Mouse (Mus musculus): ENCODE measurements around the gene Myo16. TPM values are rescaled to one million over a fixed set of nuclear protein-coding genes. Genes with fewer than 3 reads are reported as not detected.

Myo16 gene
- polyA plus RNA-seq, 2 experiments = 0.55 to 0.98 TPM

DNA sequence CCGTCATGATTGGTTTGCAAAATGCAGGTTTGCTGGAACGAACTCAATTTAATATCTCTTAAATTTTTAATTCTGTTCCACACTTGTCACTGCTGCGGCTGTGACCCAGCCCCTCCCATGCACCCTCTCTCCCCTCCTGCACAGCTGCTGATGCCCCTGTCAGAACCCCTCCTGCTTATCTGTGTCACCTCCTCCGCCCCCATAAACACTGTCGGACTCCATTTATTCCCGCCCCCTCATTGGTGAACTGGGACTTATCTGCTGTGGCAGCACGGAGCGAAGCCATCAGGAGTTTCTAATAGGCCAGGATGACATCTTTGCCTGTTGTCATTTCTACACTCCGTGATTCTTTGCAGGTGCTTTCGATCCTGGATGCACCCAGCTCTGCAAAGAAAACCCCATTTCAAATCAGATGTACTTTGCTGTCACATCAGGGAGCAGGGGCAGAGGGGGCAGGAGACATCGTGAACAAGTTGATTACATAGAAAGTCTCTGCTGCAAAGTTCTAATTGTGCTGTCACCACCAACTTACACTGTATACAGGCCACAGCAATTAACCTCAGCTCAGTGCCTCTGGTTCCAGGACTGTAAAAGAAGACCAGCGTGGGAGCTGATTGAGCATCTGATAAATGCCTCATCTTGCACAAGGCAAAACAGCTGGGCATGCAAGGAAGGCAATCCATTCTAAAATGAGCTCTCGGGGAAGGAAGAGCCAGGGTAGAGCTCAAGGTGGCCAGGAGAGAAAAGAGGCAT lies 210.1 kb downstream of the Myo16 start:
- DNase-seq (ENCODE audit: low spot score) = no peak
- Histone ChIP-seq H3K27ac (replicated peaks; ENCODE audit: low read depth, low read length) (no peak overlapping the region), H3K36me3 (ENCODE audit: control insufficient read depth, insufficient read depth, low read length) (no peaks in the 10 kb centered on the region), H3K4me3 (replicated peaks; ENCODE audit: low read length) (no peak overlapping the region), H3K9ac (ENCODE audit: low read depth, low read length, severe bottlenecking) (no peak overlapping the region), H3K4me1 (ENCODE audit: control insufficient read depth, insufficient read depth, low read length) (no peaks in the 10 kb centered on the region), H3K27me3 (ENCODE audit: control insufficient read depth, insufficient read depth, low read length) (no peaks in the 10 kb centered on the region), H3K9me3 (ENCODE audit: control insufficient read depth, low read length) (no peaks in the 10 kb centered on the region), H3K4me2 (replicated peaks; ENCODE audit: low read depth, low read length, severe bottlenecking) (no peak overlapping the region)
- no peak for ATAC-seq (ENCODE audit: low FRiP score, low read depth)
- no peak for TF ChIP-seq POLR2A (IDR thresholded peaks at IDR 0.05; ENCODE audit: borderline replicate concordance, extremely low read depth, insufficient read depth, insufficient read length)
- WGBS = 40% methylated on average over 13 of the region's 13 CpGs

DNA sequence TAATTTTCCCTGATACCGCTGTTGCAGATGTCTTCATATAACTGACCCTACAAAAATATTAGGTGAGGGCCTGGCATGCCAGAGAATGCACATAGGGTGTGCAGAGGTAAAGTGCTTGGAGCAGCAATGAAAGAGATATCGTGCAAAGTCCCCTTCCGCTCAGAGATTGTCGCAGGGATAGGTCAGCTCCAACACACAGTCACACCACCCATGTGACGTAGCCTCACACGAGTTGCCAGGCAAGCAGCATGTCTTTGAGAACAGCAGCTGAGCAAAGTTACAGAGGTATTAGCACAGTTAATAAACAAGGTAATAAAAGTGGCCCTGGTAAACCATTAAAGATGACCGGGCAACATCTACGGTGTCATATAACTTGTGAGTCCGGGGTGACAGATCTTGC lies 212.4 kb downstream of the Myo16 start:
- Histone ChIP-seq H3K9me3 (ENCODE audit: control insufficient read depth, low read length) (no peaks in the 10 kb centered on the region), H3K4me1 (ENCODE audit: control insufficient read depth, insufficient read depth, low read length) (no peaks in the 10 kb centered on the region), H3K4me2 (replicated peaks; ENCODE audit: low read depth, low read length, severe bottlenecking) (no peak overlapping the region), H3K27ac (replicated peaks; ENCODE audit: low read depth, low read length) (no peak overlapping the region), H3K9ac (ENCODE audit: low read depth, low read length, severe bottlenecking) (no peak overlapping the region), H3K36me3 (ENCODE audit: control insufficient read depth, insufficient read depth, low read length) (no peaks in the 10 kb centered on the region), H3K4me3 (replicated peaks; ENCODE audit: low read length) (no peak overlapping the region), H3K27me3 (ENCODE audit: control insufficient read depth, insufficient read depth, low read length) (no peaks in the 10 kb centered on the region)
- 47% methylated on average over 9 of the region's 9 CpGs for WGBS
- ATAC-seq (ENCODE audit: low FRiP score, low read depth) = no peak
- DNase-seq (ENCODE audit: low spot score) = no peak
- no peak for TF ChIP-seq POLR2A (IDR thresholded peaks at IDR 0.05; ENCODE audit: borderline replicate concordance, extremely low read depth, insufficient read depth, insufficient read length)

DNA sequence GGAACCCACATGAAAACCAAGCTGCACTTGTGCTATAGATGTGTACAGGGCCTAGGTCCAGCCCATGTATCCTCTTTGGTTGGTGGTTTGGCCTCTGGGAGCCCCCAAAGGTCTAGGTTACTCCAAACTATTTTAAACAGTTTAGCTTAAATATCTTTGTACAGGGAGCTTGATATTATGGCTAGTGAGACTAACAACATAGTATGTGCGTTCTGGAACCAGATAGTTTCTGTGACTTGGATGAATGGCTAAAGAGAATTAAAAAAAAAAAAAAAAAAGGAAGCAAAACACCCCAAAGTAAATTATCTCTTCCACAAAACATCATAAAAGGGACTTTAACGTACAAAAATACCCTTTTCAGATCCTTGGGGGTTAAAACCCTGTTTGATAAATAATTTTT lies 218.9 kb downstream of the Myo16 start:
- Histone ChIP-seq H3K4me2 (replicated peaks; ENCODE audit: low read depth, low read length, severe bottlenecking) (no peak overlapping the region), H3K27me3 (ENCODE audit: control insufficient read depth, insufficient read depth, low read length) (no peaks in the 10 kb centered on the region), H3K36me3 (ENCODE audit: control insufficient read depth, insufficient read depth, low read length) (no peaks in the 10 kb centered on the region), H3K27ac (replicated peaks; ENCODE audit: low read depth, low read length) (no peak overlapping the region), H3K4me3 (replicated peaks; ENCODE audit: low read length) (no peak overlapping the region), H3K4me1 (ENCODE audit: control insufficient read depth, insufficient read depth, low read length) (no peaks in the 10 kb centered on the region), H3K9ac (ENCODE audit: low read depth, low read length, severe bottlenecking) (no peak overlapping the region), H3K9me3 (ENCODE audit: control insufficient read depth, low read length) (no peaks in the 10 kb centered on the region)
- no peak for TF ChIP-seq POLR2A (IDR thresholded peaks at IDR 0.05; ENCODE audit: borderline replicate concordance, extremely low read depth, insufficient read depth, insufficient read length)
- DNase-seq (ENCODE audit: low spot score) (no peak), ATAC-seq (ENCODE audit: low FRiP score, low read depth) (no peak)
- WGBS = 79% methylated on average over 2 of the region's 2 CpGs

DNA sequence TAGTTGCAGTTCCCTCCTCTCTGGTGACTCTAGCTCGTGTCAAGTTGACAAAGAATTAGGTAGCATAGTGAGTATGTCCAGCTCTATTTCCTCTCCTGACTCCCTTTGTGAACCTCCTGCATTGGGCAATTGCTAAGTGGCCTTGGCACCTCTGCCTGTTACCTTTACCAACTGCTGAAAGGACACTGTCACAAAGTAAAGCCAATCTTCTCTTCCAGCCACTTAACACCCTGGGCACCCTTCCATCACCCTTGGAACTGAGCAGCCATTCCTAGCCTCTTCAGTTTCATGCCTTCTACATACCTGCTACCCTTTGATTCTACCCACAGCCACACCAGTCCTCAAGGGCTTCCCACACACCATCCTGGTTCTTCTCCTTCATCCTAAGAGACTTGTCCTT lies 233.4 kb downstream of the Myo16 start:
- H3K27me3 ChIP-seq (ENCODE audit: control insufficient read depth, insufficient read depth, low read length) = no peaks in the 10 kb centered on the region
- H3K27ac ChIP-seq (replicated peaks; ENCODE audit: low read depth, low read length) = no peak overlapping the region
- no peak overlapping the region for H3K4me3 ChIP-seq (replicated peaks; ENCODE audit: low read length)
- no peak for ATAC-seq (ENCODE audit: low FRiP score, low read depth)
- no peaks in the 10 kb centered on the region for H3K36me3 ChIP-seq (ENCODE audit: control insufficient read depth, insufficient read depth, low read length)
- no peak overlapping the region for H3K9ac ChIP-seq (ENCODE audit: low read depth, low read length, severe bottlenecking)
- TF ChIP-seq POLR2A (IDR thresholded peaks at IDR 0.05; ENCODE audit: borderline replicate concordance, extremely low read depth, insufficient read depth, insufficient read length) = no peak
- H3K4me2 ChIP-seq (replicated peaks; ENCODE audit: low read depth, low read length, severe bottlenecking) = no peak overlapping the region
- H3K4me1 ChIP-seq (ENCODE audit: control insufficient read depth, insufficient read depth, low read length) = no peaks in the 10 kb centered on the region
- WGBS = 85% methylated on average over 1 of the region's 1 CpGs
- no peaks in the 10 kb centered on the region for H3K9me3 ChIP-seq (ENCODE audit: control insufficient read depth, low read length)
- no peak for DNase-seq (ENCODE audit: low spot score)

DNA sequence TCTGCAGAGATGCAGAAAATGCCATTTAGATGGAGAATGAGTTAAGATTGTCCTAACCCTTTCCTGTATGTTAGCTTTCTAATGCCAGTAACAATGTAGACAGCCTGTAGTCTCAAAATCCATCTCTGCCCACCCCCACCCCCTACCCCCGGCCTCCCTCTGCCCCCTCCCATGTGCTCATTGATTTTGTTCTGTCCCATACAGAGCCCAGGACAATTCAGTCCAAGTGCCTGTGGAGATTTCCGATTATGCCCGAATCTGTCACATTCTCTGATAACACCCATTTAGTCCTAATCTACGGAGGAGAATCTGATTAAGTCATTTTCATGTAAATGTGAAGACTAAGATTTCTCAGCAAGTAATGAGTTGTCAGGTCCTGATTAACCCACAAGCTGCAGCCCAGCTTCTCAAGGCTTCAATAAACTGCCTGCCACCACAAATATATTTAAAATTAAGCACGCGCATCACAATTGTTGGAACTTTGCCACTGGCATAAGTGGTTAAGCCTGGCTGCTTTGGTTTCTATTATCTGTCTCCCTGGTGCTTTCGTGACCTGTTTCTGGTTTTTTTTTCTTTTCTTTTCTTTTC lies 237.5 kb downstream of the Myo16 start:
- 81% methylated on average over 7 of the region's 7 CpGs for WGBS
- TF ChIP-seq POLR2A (IDR thresholded peaks at IDR 0.05; ENCODE audit: borderline replicate concordance, extremely low read depth, insufficient read depth, insufficient read length) = no peak
- DNase-seq (ENCODE audit: low spot score) = no peak

More for the DNA sequence above, 237.5 kb downstream of the Myo16 start:
- no peak overlapping the region for H3K27ac ChIP-seq (replicated peaks; ENCODE audit: low read depth, low read length)
- no peaks in the 10 kb centered on the region for H3K36me3 ChIP-seq (ENCODE audit: control insufficient read depth, insufficient read depth, low read length)
- H3K4me3 ChIP-seq (replicated peaks; ENCODE audit: low read length) = no peak overlapping the region
- H3K9ac ChIP-seq (ENCODE audit: low read depth, low read length, severe bottlenecking) = no peak overlapping the region
- H3K4me1 ChIP-seq (ENCODE audit: control insufficient read depth, insufficient read depth, low read length) = no peaks in the 10 kb centered on the region
- no peaks in the 10 kb centered on the region for H3K27me3 ChIP-seq (ENCODE audit: control insufficient read depth, insufficient read depth, low read length)
- no peaks in the 10 kb centered on the region for H3K9me3 ChIP-seq (ENCODE audit: control insufficient read depth, low read length)
- no peak overlapping the region for H3K4me2 ChIP-seq (replicated peaks; ENCODE audit: low read depth, low read length, severe bottlenecking)
- ATAC-seq (ENCODE audit: low FRiP score, low read depth) = no peak
